Mouse (Mus musculus) limb, embryonic 10.5 days (tissue): Measurements from ENCODE around the gene Olfr434. TPM values are rescaled to one million over a fixed set of nuclear protein-coding genes. Genes with fewer than 3 reads are reported as not detected.
"Not testable (repeated sequence)": the region's sequence is repeated elsewhere in the genome, so short reads cannot be mapped to it uniquely, and the experiment has no call there.

Experiments used
- DNase-seq: peaks from one replicate; pipeline ENCODE4 v3.0.0-alpha.2; 2017; ENCODE audit warnings: low spot score
- H3K27ac ChIP-seq: fragments of 300-500 bp; sonication (generic); 2 replicates; pipeline ENCODE4 v1.5.1; 2016; ENCODE audit warnings: mild to moderate bottlenecking
- H3K27me3 ChIP-seq: fragments of 300-500 bp; sonication (generic); 2 replicates; pipeline ENCODE4 v1.6.1; 2016; ENCODE audit warnings: low read depth, mild to moderate bottlenecking; ENCODE audit not compliant: poor library complexity, severe bottlenecking
- H3K36me3 ChIP-seq: fragments of 300-500 bp; sonication (generic); 2 replicates; pipeline ENCODE4 v1.6.1; 2016; ENCODE audit warnings: mild to moderate bottlenecking, moderate library complexity
- H3K4me1 ChIP-seq: fragments of 300-500 bp; sonication (generic); 2 replicates; pipeline ENCODE4 v1.6.1; 2016
- H3K4me3 ChIP-seq: fragments of 300-500 bp; sonication (generic); 2 replicates; pipeline ENCODE4 v1.5.1; 2016; ENCODE audit warnings: mild to moderate bottlenecking, moderate library complexity
- H3K9me3 ChIP-seq: fragments of 300-500 bp; sonication (generic); replicated peaks from 2 replicates; pipeline ENCODE4 v1.6.1; 2016; ENCODE audit warnings: mild to moderate bottlenecking
- WGBS: fragments of 180-500 bp; shearing (Covaris S2); methylation state at CpG from one replicate; pipeline ENCODE4 v1.1.7; 2016; 5-methylcytosine and 5-hydroxymethylcytosine counted together
- polyA plus RNA-seq: library from polyadenylated mRNA; unstranded; fragments of >200 nt; fragmentation: Nextera tagmentation; extraction: Ambion mirVana; gene quantifications from 2 replicates; pipeline ENCODE4 v1.2.1, GENCODE M21; 2016

Gene Olfr434
- not detected in 2 replicates for polyA plus RNA-seq

GRCm38 (mm10) chr6:43212873-43213272, at the start of gene Olfr434:
Gene Olfr434, plus strand, starts transcription at chr6:43213021.
- not testable (repeated sequence) for H3K9me3 ChIP-seq, H3K4me1 ChIP-seq, H3K27me3 ChIP-seq, H3K27ac ChIP-seq, H3K4me3 ChIP-seq, H3K36me3 ChIP-seq, DNase-seq

- WGBS, result 91% methylated on average over 4 of the region's 4 CpGs
- H3K4me3 ChIP-seq, result no peak overlapping the region
- H3K36me3 ChIP-seq, result no peaks in the 10 kb centered on the region
- DNase-seq, result no peak
- H3K27ac ChIP-seq, result no peak overlapping the region
- H3K27me3 ChIP-seq, result no peaks in the 10 kb centered on the region
- H3K9me3 ChIP-seq, result no peaks in the 10 kb centered on the region
- no peaks in the 10 kb centered on the region for H3K4me1 ChIP-seq
Observed at GRCm38 (mm10) chr6:43167246-43167645, 45.6 kb upstream of the Olfr434 start.

- Histone ChIP-seq H3K9me3 (no peaks in the 10 kb centered on the region), H3K4me1 (no peaks in the 10 kb centered on the region), H3K27ac (no peak within 1 kb of the TSS), H3K36me3 (no peaks in the 10 kb centered on the region), H3K27me3 (no peaks in the 10 kb centered on the region), H3K4me3 (no peak within 1 kb of the TSS)
- 82% methylated on average over 4 of the region's 4 CpGs for WGBS
- DNase-seq, result no peak
Observed at GRCm38 (mm10) chr6:43171840-43172239, 41.0 kb upstream of the Olfr434 start, which contains the start of gene Olfr13. Gene Olfr13, plus strand, starts transcription at chr6:43172140.

- Histone ChIP-seq H3K4me1 (no peaks in the 10 kb centered on the region), H3K9me3 (no peaks in the 10 kb centered on the region), H3K27me3 (no peaks in the 10 kb centered on the region), H3K4me3 (no peak overlapping the region), H3K36me3 (no peaks in the 10 kb centered on the region), H3K27ac (no peak overlapping the region)
- 65% methylated on average over 1 of the region's 1 CpGs for WGBS
- no peak for DNase-seq
Observed at GRCm38 (mm10) chr6:43178129-43178528, 34.7 kb upstream of the Olfr434 start.

GRCm38 (mm10) chr6:43178584-43179501, 34.0 kb upstream of the Olfr434 start:
- H3K36me3 ChIP-seq, result no peaks in the 10 kb centered on the region
- H3K27ac ChIP-seq, result no peak overlapping the region
- no peaks in the 10 kb centered on the region for H3K4me1 ChIP-seq
- DNase-seq, result no peak
- no peaks in the 10 kb centered on the region for H3K27me3 ChIP-seq
- WGBS, result 81% methylated on average over 6 of the region's 6 CpGs
- H3K4me3 ChIP-seq, result no peak overlapping the region
- H3K9me3 ChIP-seq, result no peaks in the 10 kb centered on the region

GRCm38 (mm10) chr6:43190986-43191385, 21.8 kb upstream of the Olfr434 start:
- Histone ChIP-seq H3K9me3 (no peaks in the 10 kb centered on the region), H3K27ac (no peak overlapping the region), H3K36me3 (no peaks in the 10 kb centered on the region), H3K4me1 (no peaks in the 10 kb centered on the region), H3K4me3 (no peak overlapping the region), H3K27me3 (no peaks in the 10 kb centered on the region)
- no peak for DNase-seq
- 92% methylated on average over 3 of the region's 3 CpGs for WGBS

GRCm38 (mm10) chr6:43196781-43197180, 16.0 kb upstream of the Olfr434 start, which contains the start of gene Olfr435:
Gene Olfr435, plus strand, starts transcription at chr6:43197146.
- no peaks in the 10 kb centered on the region for H3K36me3 ChIP-seq
- no peak within 1 kb of the TSS for H3K27ac ChIP-seq
- DNase-seq, result no peak
- no peaks in the 10 kb centered on the region for H3K9me3 ChIP-seq
- H3K4me3 ChIP-seq, result no peak within 1 kb of the TSS
- no peaks in the 10 kb centered on the region for H3K4me1 ChIP-seq
- no peaks in the 10 kb centered on the region for H3K27me3 ChIP-seq

- H3K4me1 ChIP-seq, result no peaks in the 10 kb centered on the region
- H3K27me3 ChIP-seq, result no peaks in the 10 kb centered on the region
- H3K36me3 ChIP-seq, result no peaks in the 10 kb centered on the region
- DNase-seq, result no peak
- H3K9me3 ChIP-seq, result no peaks in the 10 kb centered on the region
- WGBS, result 86% methylated on average over 3 of the region's 3 CpGs
- H3K27ac ChIP-seq, result no peak overlapping the region
- no peak overlapping the region for H3K4me3 ChIP-seq
Observed at GRCm38 (mm10) chr6:43198094-43198493, 14.7 kb upstream of the Olfr434 start.

GRCm38 (mm10) chr6:43202786-43203185, 10.0 kb upstream of the Olfr434 start:
- no peak overlapping the region for H3K27ac ChIP-seq
- no peaks in the 10 kb centered on the region for H3K9me3 ChIP-seq
- no peak for DNase-seq

GRCm38 (mm10) chr6:43205355-43205754, 7.5 kb upstream of the Olfr434 start:
- DNase-seq, result no peak
- WGBS, result 39% methylated on average over 2 of the region's 2 CpGs
- H3K4me3 ChIP-seq, result no peak overlapping the region
- H3K4me1 ChIP-seq, result no peaks in the 10 kb centered on the region
- no peaks in the 10 kb centered on the region for H3K36me3 ChIP-seq
- H3K27me3 ChIP-seq, result no peaks in the 10 kb centered on the region
- H3K27ac ChIP-seq, result no peak overlapping the region
- H3K9me3 ChIP-seq, result no peaks in the 10 kb centered on the region

More at GRCm38 (mm10) chr6:43202786-43203185, 10.0 kb upstream of the Olfr434 start:
- Histone ChIP-seq H3K27me3 (no peaks in the 10 kb centered on the region), H3K36me3 (no peaks in the 10 kb centered on the region), H3K4me3 (no peak overlapping the region), H3K4me1 (no peaks in the 10 kb centered on the region)

GRCm38 (mm10) chr6:43231255-43231654, 18.4 kb downstream of the Olfr434 start, which contains the start of gene Olfr47:
Gene Olfr47, plus strand, starts transcription at chr6:43231529.
- 85% methylated on average over 1 of the region's 1 CpGs for WGBS
- H3K4me3 ChIP-seq, DNase-seq, H3K9me3 ChIP-seq, H3K36me3 ChIP-seq, H3K4me1 ChIP-seq, H3K27ac ChIP-seq, H3K27me3 ChIP-seq: not testable (repeated sequence)

- DNase-seq, result no peak
- no peaks in the 10 kb centered on the region for H3K36me3 ChIP-seq
- H3K27me3 ChIP-seq, result no peaks in the 10 kb centered on the region
- no peak overlapping the region for H3K4me3 ChIP-seq
- H3K27ac ChIP-seq, result no peak overlapping the region
- WGBS, result 14% methylated on average over 4 of the region's 4 CpGs
- H3K4me1 ChIP-seq, result no peaks in the 10 kb centered on the region
- no peaks in the 10 kb centered on the region for H3K9me3 ChIP-seq
Observed at GRCm38 (mm10) chr6:43242061-43242460, 29.2 kb downstream of the Olfr434 start.

GRCm38 (mm10) chr6:43247396-43247795, 34.6 kb downstream of the Olfr434 start:
- Histone ChIP-seq H3K4me1 (no peaks in the 10 kb centered on the region), H3K9me3 (no peaks in the 10 kb centered on the region), H3K36me3 (no peaks in the 10 kb centered on the region), H3K27me3 (no peaks in the 10 kb centered on the region), H3K4me3 (no peak overlapping the region), H3K27ac (no peak overlapping the region)
- 82% methylated on average over 3 of the region's 3 CpGs for WGBS
- DNase-seq, result no peak
